Mouse (Mus musculus) liver, postnatal 0 days (tissue): ENCODE measurements around the gene Gm15097.
"Not testable (repeated sequence)": the region's sequence is repeated elsewhere in the genome, so short reads cannot be mapped to it uniquely, and the experiment has no call there.

Experiments
- CTCF ChIP-seq: sonication (generic); IDR thresholded peaks from 2 replicates; pipeline ENCODE4 v1.5.1; 2016; ENCODE audit warnings: antibody characterized with exemption, low read depth
- EP300 ChIP-seq: IDR thresholded peaks from 2 replicates; pipeline ENCODE4 v1.6.1; 2016; ENCODE audit warnings: antibody characterized with exemption, low read depth, mild to moderate bottlenecking

GRCm38 (mm10) chrX:149811178-149811577, 26.9 kb downstream of the Gm15097 start:
- not testable (repeated sequence) for TF ChIP-seq CTCF, EP300
